Comparison of ENCODE assay signal across 33 mouse cellular contexts in genomic region chr13:45722885-45723284, GRCm38 (mm10).
"Had no signal": no experiment of that assay in that cellular context is flagged by ENCODE, and none has a peak within 500 bp of the region (broad histone marks: within the 10 kb centered on the region; RNA-seq: fewer than 3 reads in every experiment).

No protein-coding gene starts in this region.

- H3K27ac ChIP-seq: heart, embryonic 13.5 days; heart, embryonic 15.5 days; hindbrain, embryonic 10.5 days; hindbrain, embryonic 12.5 days; hindbrain, embryonic 13.5 days; hindbrain, embryonic 14.5 days; hindbrain, embryonic 15.5 days; hindbrain, postnatal 0 days; intestine, embryonic 15.5 days; kidney, postnatal 0 days; layer of hippocampus, adult 2 months had no signal

- ATAC-seq: hindbrain, embryonic 16.5 days; hindbrain, postnatal 0 days; inflammation-experienced regulatory T-cells, adult 6 months; intestine, embryonic 15.5 days; intestine, embryonic 16.5 days; intestine, postnatal 0 days had no signal

- DNase-seq: heart, postnatal 10 days; heart, postnatal 14 days; heart, postnatal 36 days; heart, postnatal 4 days; kidney, adult 11 months; kidney, adult 18-20 months; kidney, adult 2 months; kidney, adult 8-10 months; kidney, adult 9 months; kidney, postnatal 10 days; kidney, postnatal 14 days; kidney, postnatal 25 days; kidney, postnatal 36 days; kidney, postnatal 4 days; layer of hippocampus, adult 9-11 months; layer of hippocampus, postnatal 36 days had no signal

- H3K4me3 ChIP-seq: heart, embryonic 12.5 days; heart, embryonic 13.5 days; heart, embryonic 15.5 days; hindbrain, embryonic 10.5 days; hindbrain, embryonic 12.5 days; hindbrain, embryonic 13.5 days; hindbrain, embryonic 15.5 days; intestine, embryonic 15.5 days; kidney, embryonic 15.5 days; layer of hippocampus, adult 2 months had no signal
